Mouse (Mus musculus): ENCODE measurements around the gene Btg2.

DNA sequence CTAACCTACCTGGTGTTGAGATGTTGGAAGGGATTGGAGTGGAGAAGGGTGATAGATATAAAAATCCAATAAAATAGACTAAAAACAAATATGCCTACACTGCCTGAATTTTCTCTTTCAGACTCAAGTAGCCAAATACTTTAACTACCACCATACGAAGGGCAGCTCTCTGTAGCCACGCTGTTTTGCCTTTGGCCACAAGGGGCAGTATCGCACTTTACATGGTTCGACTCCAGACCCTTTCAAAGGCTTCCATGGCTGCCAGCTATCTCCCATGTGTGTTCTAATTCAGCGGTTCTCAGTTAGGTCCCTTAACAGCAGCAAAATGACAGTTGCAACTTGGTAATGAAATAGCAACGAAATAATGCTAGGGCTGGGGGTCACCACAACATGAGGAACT lies 25.7 kb downstream of the Btg2 start:
- no peak; the same call in 1 of the 2 replicates for TF ChIP-seq CTCF (IDR thresholded peaks at IDR 0.05)
- TF ChIP-seq EP300 (IDR thresholded peaks at IDR 0.05; ENCODE audit: insufficient read depth, low read depth, low read length), result peak; percentile 85
- TF ChIP-seq POLR2A (IDR thresholded peaks at IDR 0.05; ENCODE audit: insufficient read depth, low read depth, low read length), result no peak
